Mouse (Mus musculus): Measurements from ENCODE around the gene Calm3. TPM values are rescaled to one million over a fixed set of nuclear protein-coding genes. Genes with fewer than 3 reads are reported as not detected.

The Calm3 gene
- polyA plus RNA-seq, 1 experiment from 2014 or later: 116 TPM

DNA sequence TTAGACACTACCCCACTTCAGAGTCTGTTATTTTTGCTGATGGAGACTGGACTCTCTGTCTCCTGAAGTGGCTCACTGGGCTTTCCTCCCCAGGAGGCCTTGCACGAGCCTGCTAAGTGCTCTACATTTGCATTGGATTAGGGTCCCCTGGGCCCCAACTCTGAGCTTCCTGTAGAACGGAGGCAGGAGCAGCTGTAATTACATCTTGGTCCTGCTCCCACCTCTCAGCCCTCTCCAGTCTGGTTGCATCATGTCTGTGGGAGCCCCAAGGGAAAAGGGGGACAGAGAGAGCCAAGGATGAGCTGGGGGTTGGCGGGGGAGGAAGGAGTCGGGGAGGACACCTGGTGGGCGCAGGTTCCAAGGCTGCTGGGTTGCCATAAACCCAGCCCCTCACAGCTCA is 23.4 kb downstream of the Calm3 start:
- ATAC-seq (ENCODE audit: low read depth): no peak
- H3K9ac ChIP-seq (ENCODE audit: low read length): no peak overlapping the region
- H3K9me3 ChIP-seq (ENCODE audit: control insufficient read depth, low read length): no peaks in the 10 kb centered on the region
- H3K4me1 ChIP-seq (replicated peaks; ENCODE audit: control insufficient read depth, insufficient read depth, low read length): peaks cover 8% of the 10 kb centered on the region
- no peak overlapping the region for H3K27ac ChIP-seq (ENCODE audit: low read length)
- WGBS: 37% methylated on average over 5 of the region's 5 CpGs
- H3K4me2 ChIP-seq (ENCODE audit: low read depth, low read length): no peak overlapping the region
- no peaks in the 10 kb centered on the region for H3K27me3 ChIP-seq (ENCODE audit: control insufficient read depth, insufficient read depth, low read depth, low read length)
- no peaks in the 10 kb centered on the region for H3K36me3 ChIP-seq (ENCODE audit: control insufficient read depth, insufficient read depth, low read length)
- no peak overlapping the region for H3K4me3 ChIP-seq (ENCODE audit: low read length)

DNA sequence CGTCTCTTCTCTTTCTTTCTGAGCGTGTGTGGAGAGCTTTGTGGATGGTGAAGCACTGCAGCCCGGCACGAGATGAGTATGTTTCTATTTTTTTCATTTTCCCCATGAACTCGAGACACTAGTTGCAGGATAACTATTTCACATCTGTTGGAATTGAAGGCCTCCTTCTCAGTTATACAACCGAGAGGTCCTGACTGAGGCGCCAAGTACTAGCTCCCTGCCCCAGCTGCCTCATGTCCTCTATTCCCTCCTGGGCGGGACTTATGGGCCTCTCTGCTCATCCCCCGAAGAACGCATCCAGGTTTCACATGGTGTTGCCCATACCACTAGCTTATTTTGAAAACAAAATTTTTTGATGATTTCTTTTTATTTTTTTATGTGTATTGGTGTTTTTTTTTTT is 28.4 kb downstream of the Calm3 start:
- WGBS: 27% methylated on average over 10 of the region's 10 CpGs
- H3K9ac ChIP-seq (ENCODE audit: low read length): no peak overlapping the region

DNA sequence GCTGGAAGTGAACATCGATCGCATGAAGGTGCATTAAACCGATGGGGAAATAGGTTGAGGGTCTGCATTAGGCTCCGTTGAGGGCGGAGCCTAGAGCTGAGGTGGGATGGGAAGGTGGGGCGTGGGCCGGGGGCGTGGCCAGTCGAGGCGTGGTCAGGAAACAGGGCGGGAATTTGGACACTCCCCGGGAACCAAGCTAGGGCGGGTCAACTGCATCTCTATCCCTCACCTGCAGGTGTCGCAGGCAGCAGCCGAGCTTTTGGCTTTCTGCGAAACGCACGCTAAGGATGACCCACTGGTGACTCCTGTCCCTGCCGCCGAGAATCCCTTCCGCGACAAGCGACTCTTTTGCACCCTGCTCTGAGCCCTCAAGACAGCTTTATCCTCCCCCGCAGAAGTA is 28.9 kb downstream of the Calm3 start:
- no peak for ATAC-seq (ENCODE audit: low read depth)
- peaks cover 33% of the 10 kb centered on the region for H3K4me1 ChIP-seq (replicated peaks; ENCODE audit: control insufficient read depth, insufficient read depth, low read length)
- no peaks in the 10 kb centered on the region for H3K9me3 ChIP-seq (ENCODE audit: control insufficient read depth, low read length)
- H3K4me2 ChIP-seq (ENCODE audit: low read depth, low read length): peak overlapping the region; percentile 44
- H3K27me3 ChIP-seq (ENCODE audit: control insufficient read depth, insufficient read depth, low read depth, low read length): peaks cover 22% of the 10 kb centered on the region
- H3K9ac ChIP-seq (ENCODE audit: low read length): peak overlapping the region; percentile 40; the same call in 1 of the 2 replicates
- under 1% methylated on average over 24 of the region's 24 CpGs for WGBS
- H3K4me3 ChIP-seq (ENCODE audit: low read length): peak overlapping the region; percentile 5
- H3K27ac ChIP-seq (ENCODE audit: low read length): no peak overlapping the region
- H3K36me3 ChIP-seq (ENCODE audit: control insufficient read depth, insufficient read depth, low read length): no peaks in the 10 kb centered on the region

More for the DNA sequence above, 28.4 kb downstream of the Calm3 start:
- Histone ChIP-seq H3K36me3 (ENCODE audit: control insufficient read depth, insufficient read depth, low read length) (no peaks in the 10 kb centered on the region), H3K4me3 (ENCODE audit: low read length) (no peak overlapping the region; the same call in 1 of the 2 replicates), H3K4me1 (replicated peaks; ENCODE audit: control insufficient read depth, insufficient read depth, low read length) (peaks cover 33% of the 10 kb centered on the region), H3K4me2 (ENCODE audit: low read depth, low read length) (peak overlapping the region; percentile 44), H3K9me3 (ENCODE audit: control insufficient read depth, low read length) (no peaks in the 10 kb centered on the region), H3K27me3 (ENCODE audit: control insufficient read depth, insufficient read depth, low read depth, low read length) (peaks cover 22% of the 10 kb centered on the region), H3K27ac (ENCODE audit: low read length) (no peak overlapping the region)
- ATAC-seq (ENCODE audit: low read depth): no peak

DNA sequence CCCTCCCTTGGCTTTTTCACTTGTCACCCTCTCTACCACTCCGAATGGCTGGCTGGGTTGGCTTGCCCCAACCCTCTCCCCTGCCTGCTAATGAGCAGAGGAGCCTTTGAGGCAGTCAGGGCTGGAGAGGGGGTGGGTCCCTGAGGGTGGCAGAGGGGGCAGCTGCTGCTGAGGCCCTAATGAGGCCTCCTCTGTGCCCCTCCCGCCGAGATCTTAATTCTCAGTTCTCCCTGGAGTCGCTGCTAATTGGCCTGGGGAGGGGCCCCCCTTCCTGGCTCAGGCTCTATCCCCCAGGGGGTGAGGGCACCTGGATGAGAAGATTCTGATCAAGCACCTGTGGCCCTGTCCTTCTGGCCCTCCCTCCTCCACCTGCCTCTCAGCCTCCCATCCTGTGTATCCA is 29.6 kb downstream of the Calm3 start:
- H3K4me2 ChIP-seq (ENCODE audit: low read depth, low read length): peak overlapping the region; percentile 44
- no peak overlapping the region for H3K4me3 ChIP-seq (ENCODE audit: low read length)
- H3K9ac ChIP-seq (ENCODE audit: low read length): no peak overlapping the region
- ATAC-seq (ENCODE audit: low read depth): no peak
- 18% methylated on average over 4 of the region's 4 CpGs for WGBS
- H3K36me3 ChIP-seq (ENCODE audit: control insufficient read depth, insufficient read depth, low read length): no peaks in the 10 kb centered on the region
- H3K27me3 ChIP-seq (ENCODE audit: control insufficient read depth, insufficient read depth, low read depth, low read length): peaks cover 22% of the 10 kb centered on the region
- H3K9me3 ChIP-seq (ENCODE audit: control insufficient read depth, low read length): no peaks in the 10 kb centered on the region
- H3K27ac ChIP-seq (ENCODE audit: low read length): no peak overlapping the region
- H3K4me1 ChIP-seq (replicated peaks; ENCODE audit: control insufficient read depth, insufficient read depth, low read length): peaks cover 33% of the 10 kb centered on the region

DNA sequence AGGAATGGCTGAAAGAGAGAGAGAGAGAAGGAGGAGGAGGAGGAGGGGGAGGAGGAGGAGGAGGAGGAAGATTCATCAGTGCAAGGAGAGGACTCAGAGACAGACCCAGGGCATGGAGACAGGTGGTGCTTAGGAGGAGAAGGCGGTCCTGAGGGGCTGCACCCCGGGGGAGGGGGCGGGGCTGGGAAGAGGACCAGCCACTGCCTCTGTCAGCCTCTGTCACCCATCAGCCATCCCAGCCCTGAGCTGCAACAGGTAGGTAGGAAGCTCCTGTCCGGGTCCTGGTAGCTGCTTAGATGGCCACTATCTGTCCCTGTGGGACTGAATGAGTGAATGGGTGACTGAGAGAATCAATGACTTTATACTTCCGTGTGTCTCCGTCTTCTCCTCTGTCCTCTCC is 30.3 kb downstream of the Calm3 start:
- WGBS: 7% methylated on average over 6 of the region's 6 CpGs
- no peaks in the 10 kb centered on the region for H3K36me3 ChIP-seq (ENCODE audit: control insufficient read depth, insufficient read depth, low read length)

DNA sequence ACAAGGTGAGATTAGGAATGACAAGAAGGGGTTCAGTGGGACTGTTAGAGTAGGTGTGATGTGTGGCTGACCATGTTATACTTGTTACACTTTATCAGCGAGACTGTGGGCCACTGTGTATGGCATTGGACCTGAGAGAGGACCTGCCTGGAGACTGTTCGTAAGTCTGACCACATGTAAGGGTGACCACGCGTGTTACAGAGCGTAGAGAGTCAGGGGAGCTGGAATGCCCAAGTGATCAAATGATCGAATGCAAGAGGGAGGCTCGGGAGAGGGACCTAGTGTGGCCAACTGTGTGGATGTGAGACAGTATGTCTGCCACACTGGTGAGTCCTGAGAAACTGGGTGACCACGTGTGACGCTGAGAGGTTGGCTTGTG is 31.6 kb downstream of the Calm3 start:
- peaks cover 33% of the 10 kb centered on the region for H3K4me1 ChIP-seq (replicated peaks; ENCODE audit: control insufficient read depth, insufficient read depth, low read length)
- H3K36me3 ChIP-seq (ENCODE audit: control insufficient read depth, insufficient read depth, low read length): no peaks in the 10 kb centered on the region
- peak overlapping the region; percentile 74 for H3K4me2 ChIP-seq (ENCODE audit: low read depth, low read length)
- no peaks in the 10 kb centered on the region for H3K9me3 ChIP-seq (ENCODE audit: control insufficient read depth, low read length)
- peak overlapping the region; percentile 54 for H3K9ac ChIP-seq (ENCODE audit: low read length)
- H3K27ac ChIP-seq (ENCODE audit: low read length): no peak overlapping the region; the same call in 1 of the 2 replicates
- H3K4me3 ChIP-seq (ENCODE audit: low read length): peak overlapping the region; percentile 49
- no peak for ATAC-seq (ENCODE audit: low read depth)
- 33% methylated on average over 9 of the region's 9 CpGs for WGBS
- H3K27me3 ChIP-seq (ENCODE audit: control insufficient read depth, insufficient read depth, low read depth, low read length): peaks cover 22% of the 10 kb centered on the region

More for the DNA sequence above, 30.3 kb downstream of the Calm3 start:
- H3K27ac ChIP-seq (ENCODE audit: low read length): no peak overlapping the region
- peaks cover 22% of the 10 kb centered on the region for H3K27me3 ChIP-seq (ENCODE audit: control insufficient read depth, insufficient read depth, low read depth, low read length)
- H3K4me3 ChIP-seq (ENCODE audit: low read length): no peak overlapping the region
- 0 out of 2 replicates have a peak overlapping the region, but pooled peaks have one; percentile 1 for H3K4me2 ChIP-seq (ENCODE audit: low read depth, low read length)
- H3K9ac ChIP-seq (ENCODE audit: low read length): no peak overlapping the region
- no peak for ATAC-seq (ENCODE audit: low read depth)
- H3K4me1 ChIP-seq (replicated peaks; ENCODE audit: control insufficient read depth, insufficient read depth, low read length): peaks cover 33% of the 10 kb centered on the region
- H3K9me3 ChIP-seq (ENCODE audit: control insufficient read depth, low read length): no peaks in the 10 kb centered on the region

DNA sequence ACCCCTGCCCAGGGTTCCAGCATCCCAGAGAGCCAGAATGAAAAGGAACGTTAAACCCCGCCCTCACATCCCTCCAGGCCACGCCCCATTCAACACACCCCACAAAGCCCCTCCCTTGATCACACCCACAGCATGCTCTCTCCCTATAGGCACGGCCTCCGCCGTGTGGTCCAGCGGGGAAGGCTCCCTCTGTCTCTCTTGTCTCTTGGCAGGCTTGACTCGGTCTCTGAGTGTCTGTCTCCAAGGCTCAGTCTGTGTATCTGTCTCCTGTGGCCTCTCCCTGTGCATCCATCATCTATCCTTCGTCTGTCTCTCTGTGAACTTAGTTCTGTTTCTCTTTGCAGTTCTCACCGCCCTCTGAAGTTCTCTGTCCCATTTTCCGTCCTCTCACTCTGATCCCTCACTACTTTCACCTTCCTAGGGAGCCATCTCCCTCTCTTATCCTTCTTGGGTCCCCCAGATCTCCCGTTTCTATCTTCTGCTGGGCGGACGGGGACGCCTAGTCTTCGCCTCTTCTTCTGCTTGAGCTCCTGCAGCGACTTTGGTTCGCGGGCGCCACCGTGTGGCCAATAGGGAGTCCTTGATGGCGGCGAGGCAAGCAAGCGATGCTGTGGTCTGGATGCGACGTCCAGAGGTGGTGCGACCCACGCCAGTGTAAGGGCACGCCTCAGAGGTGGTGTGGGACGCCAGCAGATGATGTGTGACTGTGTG is 32.1 kb downstream of the Calm3 start, which contains the start of gene Gng8:
Gene Gng8 (plus strand): TSS at position 146 of the 711 bp plus-strand sequence.
- Histone ChIP-seq H3K27me3 (ENCODE audit: control insufficient read depth, insufficient read depth, low read depth, low read length) (peaks cover 22% of the 10 kb centered on the region), H3K4me3 (ENCODE audit: low read length) (peak within 1 kb of the TSS; percentile 49), H3K27ac (ENCODE audit: low read length) (peak within 1 kb of the TSS; percentile 96), H3K4me2 (ENCODE audit: low read depth, low read length) (peak within 1 kb of the TSS; percentile 74), H3K36me3 (ENCODE audit: control insufficient read depth, insufficient read depth, low read length) (no peaks in the 10 kb centered on the region), H3K9ac (ENCODE audit: low read length) (peak within 1 kb of the TSS; percentile 61), H3K4me1 (replicated peaks; ENCODE audit: control insufficient read depth, insufficient read depth, low read length) (peaks cover 33% of the 10 kb centered on the region), H3K9me3 (ENCODE audit: control insufficient read depth, low read length) (no peaks in the 10 kb centered on the region)
- peak; percentile 86 for ATAC-seq (ENCODE audit: low read depth)
- WGBS: under 1% methylated on average over 30 of the region's 30 CpGs

DNA sequence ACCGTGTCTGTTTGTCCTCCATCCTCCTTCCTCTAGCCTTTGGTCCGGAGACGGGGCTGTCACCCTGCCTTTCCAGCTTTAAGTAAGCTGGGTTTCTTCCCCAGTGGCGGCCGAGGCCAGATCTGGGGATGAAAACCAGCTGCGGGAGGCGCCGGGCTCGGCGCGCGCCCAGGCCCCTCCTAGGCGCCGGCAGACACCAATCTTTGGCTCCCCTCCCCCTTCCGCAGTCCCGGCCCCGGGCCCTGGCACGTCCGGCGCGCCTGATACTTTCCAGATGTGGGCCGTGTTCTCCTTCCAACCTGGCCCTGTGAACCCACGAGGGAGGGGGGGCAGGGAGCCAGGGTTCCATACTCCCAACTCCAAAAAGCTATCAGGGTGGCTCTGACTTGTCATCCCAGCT is 33.0 kb downstream of the Calm3 start:
- Histone ChIP-seq H3K9ac (ENCODE audit: low read length) (peak overlapping the region; percentile 38; the same call in 1 of the 2 replicates), H3K4me2 (ENCODE audit: low read depth, low read length) (peak overlapping the region; percentile 74), H3K36me3 (ENCODE audit: control insufficient read depth, insufficient read depth, low read length) (peaks cover 6% of the 10 kb centered on the region), H3K27ac (ENCODE audit: low read length) (peak overlapping the region; percentile 96), H3K4me3 (ENCODE audit: low read length) (no peak overlapping the region), H3K9me3 (ENCODE audit: control insufficient read depth, low read length) (peaks cover 5% of the 10 kb centered on the region), H3K27me3 (ENCODE audit: control insufficient read depth, insufficient read depth, low read depth, low read length) (peaks cover 27% of the 10 kb centered on the region), H3K4me1 (replicated peaks; ENCODE audit: control insufficient read depth, insufficient read depth, low read length) (peaks cover 33% of the 10 kb centered on the region)
- 1% methylated on average over 23 of the region's 23 CpGs for WGBS
- ATAC-seq (ENCODE audit: low read depth): peak; percentile 89

DNA sequence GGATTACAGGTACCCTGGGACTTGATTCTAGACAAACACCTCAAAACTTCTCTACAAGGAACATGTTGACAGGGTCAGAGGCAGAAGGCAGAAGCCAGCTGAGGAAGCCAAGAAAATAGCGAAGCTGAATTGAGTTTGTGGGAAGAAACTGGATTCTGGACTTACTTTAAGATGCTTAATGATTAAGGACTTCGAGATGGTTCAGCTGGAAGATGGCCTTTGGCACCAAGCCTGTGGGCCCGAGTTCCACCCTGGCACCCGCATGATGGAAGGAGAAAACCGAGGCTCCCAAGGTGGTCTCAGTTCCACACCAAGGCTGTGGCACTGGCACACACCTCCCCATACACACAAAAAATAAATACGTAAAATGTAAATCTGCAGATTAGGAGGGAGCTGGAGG is 33.4 kb downstream of the Calm3 start:
- 30% methylated on average over 6 of the region's 6 CpGs for WGBS
- H3K36me3 ChIP-seq (ENCODE audit: control insufficient read depth, insufficient read depth, low read length): peaks cover 11% of the 10 kb centered on the region
- H3K9ac ChIP-seq (ENCODE audit: low read length): peak overlapping the region; percentile 38; the same call in 1 of the 2 replicates
- H3K4me3 ChIP-seq (ENCODE audit: low read length): peak overlapping the region; percentile 15; the same call in 1 of the 2 replicates
- peak overlapping the region; percentile 96 for H3K27ac ChIP-seq (ENCODE audit: low read length)
- peak; percentile 16; the same call in 1 of the 2 replicates for ATAC-seq (ENCODE audit: low read depth)
- H3K27me3 ChIP-seq (ENCODE audit: control insufficient read depth, insufficient read depth, low read depth, low read length): peaks cover 31% of the 10 kb centered on the region
- peak overlapping the region; percentile 74 for H3K4me2 ChIP-seq (ENCODE audit: low read depth, low read length)
- H3K4me1 ChIP-seq (replicated peaks; ENCODE audit: control insufficient read depth, insufficient read depth, low read length): peaks cover 32% of the 10 kb centered on the region
- H3K9me3 ChIP-seq (ENCODE audit: control insufficient read depth, low read length): peaks cover 9% of the 10 kb centered on the region

Measured in lung, embryonic 16.5 days (tissue).